Mouse (Mus musculus) bone marrow macrophage, adult 2 months (primary cell): ENCODE measurements around the gene C730034F03Rik.

Source experiments
- CTCF ChIP-seq: IDR thresholded peaks from 2 replicates; pipeline ENCODE4 v1.5.1; 2012; ENCODE audit warnings: low read depth, mild to moderate bottlenecking, low read length, moderate library complexity
- POLR2A ChIP-seq: IDR thresholded peaks from 2 replicates; pipeline ENCODE4 v1.6.1; 2012; ENCODE audit warnings: mild to moderate bottlenecking, low read depth, low read length, borderline replicate concordance

GRCm38 (mm10) chr15:89462176-89462575 is 32.8 kb downstream of the C730034F03Rik start:
- no peak for TF ChIP-seq CTCF
- TF ChIP-seq POLR2A = no peak
